Mouse (Mus musculus) forebrain, embryonic 11.5 days (tissue): ENCODE measurements around the gene Tmbim6. TPM values are rescaled to one million over a fixed set of nuclear protein-coding genes. Genes with fewer than 3 reads are reported as not detected.
A peak's percentile ranks its signal among the peaks of the same experiment; 100 is the strongest.

Experiments
- ATAC-seq: fragments of 200-750 bp; cut with Nextera tagmentation; replicated peaks from 2 replicates; pipeline ENCODE4 v1.8.0; 2017; ENCODE audit warnings: moderate TSS enrichment; ENCODE audit not compliant: low FRiP score
- DNase-seq: peaks from one replicate; pipeline ENCODE4 v3.0.0-alpha.2; 2017; ENCODE audit warnings: low spot score
- H3K27ac ChIP-seq: fragments of 300-500 bp; sonication (generic); 2 replicates; pipeline ENCODE4 v1.5.1; 2014; ENCODE audit warnings: low read depth, low read length
- H3K27me3 ChIP-seq: fragments of 300-500 bp; sonication (generic); 2 replicates; pipeline ENCODE4 v1.6.1; 2014; ENCODE audit warnings: mild to moderate bottlenecking, low read length, mixed read lengths; ENCODE audit not compliant: control insufficient read depth, insufficient read depth
- H3K36me3 ChIP-seq: fragments of 300-500 bp; sonication (generic); 2 replicates; pipeline ENCODE4 v1.6.1; 2014; ENCODE audit warnings: mild to moderate bottlenecking, low read length, moderate library complexity, mixed read lengths; ENCODE audit not compliant: control insufficient read depth, insufficient read depth
- H3K4me1 ChIP-seq: fragments of 300-500 bp; sonication (generic); replicated peaks from 2 replicates; pipeline ENCODE4 v1.6.1; 2014; ENCODE audit warnings: low read length, mixed read lengths; ENCODE audit not compliant: control insufficient read depth, insufficient read depth
- H3K4me2 ChIP-seq: fragments of 300-500 bp; sonication (generic); 2 replicates; pipeline ENCODE4 v1.6.1; 2014; ENCODE audit warnings: low read depth, mild to moderate bottlenecking, low read length, moderate library complexity, mixed read lengths; ENCODE audit not compliant: severe bottlenecking
- H3K4me3 ChIP-seq: fragments of 300-500 bp; sonication (generic); 2 replicates; pipeline ENCODE4 v1.5.1; 2014; ENCODE audit warnings: low read depth, low read length
- H3K9ac ChIP-seq: fragments of 300-500 bp; sonication (generic); 2 replicates; pipeline ENCODE4 v1.6.1; 2014; ENCODE audit warnings: low read length
- H3K9me3 ChIP-seq: fragments of 300-500 bp; sonication (generic); 2 replicates; pipeline ENCODE4 v1.6.1; 2016; ENCODE audit warnings: low read length, mixed read lengths; ENCODE audit not compliant: control insufficient read depth
- WGBS: fragments of 180-500 bp; shearing (Covaris S2); extraction: QIAGEN DNeasy Blood & Tissue Kit; methylation state at CpG from one replicate; pipeline ENCODE4 v1.1.7; 2014; 5-methylcytosine and 5-hydroxymethylcytosine counted together
- polyA plus RNA-seq: library from polyadenylated mRNA; unstranded; fragments of >200 nt; fragmentation: Nextera tagmentation; extraction: Ambion mirVana; gene quantifications from 2 replicates; pipeline ENCODE4 v1.2.1, GENCODE M21; 2014

Gene Tmbim6
- polyA plus RNA-seq, 1 experiment from 2014 or later = 229 TPM

DNA sequence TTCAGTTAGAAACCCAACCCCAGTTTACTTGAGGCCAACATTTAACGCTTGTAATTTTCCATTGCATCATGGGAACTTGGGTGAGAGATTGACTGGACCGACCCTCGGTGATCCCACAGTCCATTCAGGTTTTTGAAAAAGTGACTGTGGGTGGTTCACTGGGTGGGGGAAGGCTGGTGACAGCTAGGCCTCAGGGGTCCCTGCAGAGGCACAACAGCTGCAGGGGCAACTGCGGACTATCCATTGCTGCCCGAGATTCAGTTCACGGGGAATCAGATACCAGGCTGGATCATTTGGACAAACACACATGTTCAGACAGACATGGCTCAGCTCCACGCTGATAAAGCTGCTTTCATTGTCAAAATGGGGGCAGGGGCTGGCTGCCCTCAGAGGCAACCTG is 38.8 kb downstream of the Tmbim6 start:
- Histone ChIP-seq H3K9ac (no peak overlapping the region), H3K27ac (no peak overlapping the region), H3K36me3 (peaks cover 3% of the 10 kb centered on the region; the same call in 1 of the 2 replicates), H3K4me3 (no peak overlapping the region), H3K27me3 (no peaks in the 10 kb centered on the region), H3K9me3 (no peaks in the 10 kb centered on the region), H3K4me2 (no peak overlapping the region), H3K4me1 (peaks cover 2% of the 10 kb centered on the region; the same call in 1 of the 2 replicates)
- DNase-seq (no peak), ATAC-seq (no peak)
- WGBS = 89% methylated on average over 7 of the region's 7 CpGs

DNA sequence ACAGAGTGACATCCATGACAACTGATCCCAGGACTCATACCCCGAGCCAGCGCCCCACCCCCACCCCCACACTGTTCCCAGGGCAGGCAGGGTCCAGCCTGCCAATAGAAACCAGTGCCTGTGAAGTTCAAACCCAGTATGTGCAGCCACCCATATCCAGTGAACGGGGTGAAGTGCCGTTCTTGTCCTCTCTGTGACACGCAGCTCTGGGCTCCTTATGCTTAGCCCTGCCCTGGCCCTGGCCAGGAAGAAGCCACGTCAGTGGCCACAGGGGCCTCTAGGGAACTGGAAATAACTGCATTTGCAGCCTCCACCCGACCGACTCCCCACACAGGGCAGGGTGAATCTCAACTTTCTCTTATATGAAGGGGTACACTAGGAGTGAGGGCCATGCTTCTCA is 39.3 kb downstream of the Tmbim6 start:
- Histone ChIP-seq H3K9ac (no peak overlapping the region; the same call in 1 of the 2 replicates), H3K27ac (no peak overlapping the region), H3K36me3 (peaks cover 3% of the 10 kb centered on the region; the same call in 1 of the 2 replicates), H3K27me3 (no peaks in the 10 kb centered on the region), H3K4me1 (peaks cover 2% of the 10 kb centered on the region; the same call in 1 of the 2 replicates), H3K4me3 (no peak overlapping the region), H3K4me2 (no peak overlapping the region), H3K9me3 (no peaks in the 10 kb centered on the region)
- ATAC-seq (no peak), DNase-seq (no peak)
- WGBS = 90% methylated on average over 8 of the region's 8 CpGs

DNA sequence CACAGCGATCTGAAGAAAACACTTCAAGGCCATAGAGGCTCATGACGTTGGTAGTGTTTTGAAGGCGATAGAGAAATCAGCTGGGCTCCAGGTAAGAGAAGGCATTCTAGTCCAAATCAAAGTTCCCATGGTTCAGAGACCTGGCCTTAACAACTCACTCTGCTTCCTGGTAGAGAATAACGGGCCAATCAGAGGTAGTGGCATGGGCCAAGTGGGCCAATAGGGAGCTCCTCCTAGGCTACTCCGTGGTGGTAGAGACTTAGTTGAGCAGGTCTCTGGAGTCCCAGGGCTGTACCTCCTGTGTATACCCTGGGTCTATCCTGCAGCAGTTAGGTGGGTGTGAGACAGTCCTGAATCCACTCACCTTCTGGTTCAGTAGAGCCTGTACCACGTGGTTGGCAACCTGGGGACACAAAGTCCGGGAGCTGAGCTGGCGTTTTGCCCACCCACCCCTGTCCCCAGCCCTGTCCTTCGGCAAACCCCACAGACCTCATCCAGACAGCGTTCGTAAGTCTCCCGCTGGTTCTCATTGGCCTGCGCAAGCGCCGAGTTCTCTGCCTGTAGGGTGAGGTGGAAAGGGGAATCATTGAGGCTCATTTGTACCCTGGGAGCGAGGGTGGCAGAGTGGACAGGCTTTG is 40.5 kb downstream of the Tmbim6 start:
- ATAC-seq (no peak), DNase-seq (no peak)
- Histone ChIP-seq H3K9me3 (no peaks in the 10 kb centered on the region), H3K27me3 (no peaks in the 10 kb centered on the region), H3K4me1 (peaks cover 2% of the 10 kb centered on the region; the same call in 1 of the 2 replicates), H3K36me3 (no peaks in the 10 kb centered on the region; the same call in 1 of the 2 replicates), H3K9ac (no peak overlapping the region), H3K4me3 (no peak overlapping the region), H3K27ac (no peak overlapping the region), H3K4me2 (no peak overlapping the region)
- WGBS = 93% methylated on average over 16 of the region's 16 CpGs

DNA sequence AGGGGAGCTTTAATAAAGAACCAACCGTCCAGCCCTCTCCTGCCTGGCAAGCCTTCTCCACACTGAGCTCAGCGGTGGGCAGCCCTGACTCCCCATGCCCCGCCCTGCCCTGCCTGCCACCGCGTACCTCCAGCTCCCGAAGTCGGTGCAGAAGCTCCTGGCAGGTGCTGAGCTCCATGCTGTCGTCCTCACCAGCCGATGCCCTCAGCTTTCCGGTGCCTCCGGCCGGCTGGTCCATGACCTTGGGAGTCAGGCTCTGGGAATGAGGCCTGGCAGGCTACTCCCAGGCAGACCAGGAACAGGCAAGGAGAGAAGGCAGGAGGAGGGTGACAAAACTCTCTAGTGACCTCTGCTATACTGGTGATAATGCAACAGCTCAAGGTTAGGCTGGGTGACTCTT is 41.2 kb downstream of the Tmbim6 start:
- H3K4me1 ChIP-seq = peaks cover 2% of the 10 kb centered on the region; the same call in 1 of the 2 replicates
- H3K4me3 ChIP-seq = no peak overlapping the region
- no peak overlapping the region for H3K27ac ChIP-seq
- no peaks in the 10 kb centered on the region; the same call in 1 of the 2 replicates for H3K36me3 ChIP-seq
- WGBS = 93% methylated on average over 12 of the region's 12 CpGs
- H3K4me2 ChIP-seq = no peak overlapping the region
- ATAC-seq = no peak
- H3K9me3 ChIP-seq = no peaks in the 10 kb centered on the region
- no peaks in the 10 kb centered on the region for H3K27me3 ChIP-seq
- DNase-seq = no peak
- no peak overlapping the region for H3K9ac ChIP-seq

DNA sequence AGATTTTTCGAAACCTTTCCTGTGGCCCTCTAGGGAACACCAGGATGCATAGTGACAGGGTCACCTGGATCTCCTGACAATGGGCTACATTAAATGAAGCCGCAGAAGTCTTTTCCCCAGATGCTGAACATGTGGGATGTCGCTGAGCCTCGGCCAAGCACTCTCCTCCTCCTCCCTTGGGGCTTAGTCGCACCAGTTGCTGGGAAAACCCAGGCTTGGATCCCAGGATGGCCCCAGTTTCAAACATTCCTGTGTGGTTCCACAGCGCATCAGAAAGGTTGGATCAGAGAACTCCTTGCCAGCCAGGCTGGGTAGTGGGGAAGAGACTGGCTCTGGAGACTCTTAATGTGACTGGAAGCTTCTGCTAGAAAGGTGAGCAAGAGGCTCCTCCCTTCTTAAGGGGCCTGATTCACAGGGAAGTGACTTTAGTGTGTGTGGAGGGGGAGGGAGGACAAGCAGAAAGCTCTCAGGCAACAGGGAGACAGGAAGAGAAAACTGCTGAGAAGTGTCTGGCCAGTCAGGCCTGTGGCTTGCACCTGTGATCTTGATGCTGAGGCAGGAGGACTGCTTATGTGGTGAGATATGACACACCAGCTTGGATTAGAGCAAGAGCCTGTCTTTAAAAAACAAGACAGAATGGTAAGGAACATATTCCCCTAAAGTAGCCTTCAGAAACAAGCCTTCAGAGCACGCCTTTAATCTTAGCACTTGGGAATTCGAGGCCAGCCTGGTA is 46.5 kb downstream of the Tmbim6 start:
- H3K4me2 ChIP-seq = no peak overlapping the region
- no peak overlapping the region for H3K9ac ChIP-seq
- H3K36me3 ChIP-seq = no peaks in the 10 kb centered on the region
- whole genome bisulfite sequencing = 81% methylated on average over 8 of the region's 8 CpGs
- no peak overlapping the region for H3K27ac ChIP-seq
- H3K4me1 ChIP-seq = peaks cover 7% of the 10 kb centered on the region; the same call in 1 of the 2 replicates
- no peak overlapping the region for H3K4me3 ChIP-seq
- ATAC-seq (no peak), DNase-seq (no peak)
- no peaks in the 10 kb centered on the region for H3K27me3 ChIP-seq
- H3K9me3 ChIP-seq = no peaks in the 10 kb centered on the region

DNA sequence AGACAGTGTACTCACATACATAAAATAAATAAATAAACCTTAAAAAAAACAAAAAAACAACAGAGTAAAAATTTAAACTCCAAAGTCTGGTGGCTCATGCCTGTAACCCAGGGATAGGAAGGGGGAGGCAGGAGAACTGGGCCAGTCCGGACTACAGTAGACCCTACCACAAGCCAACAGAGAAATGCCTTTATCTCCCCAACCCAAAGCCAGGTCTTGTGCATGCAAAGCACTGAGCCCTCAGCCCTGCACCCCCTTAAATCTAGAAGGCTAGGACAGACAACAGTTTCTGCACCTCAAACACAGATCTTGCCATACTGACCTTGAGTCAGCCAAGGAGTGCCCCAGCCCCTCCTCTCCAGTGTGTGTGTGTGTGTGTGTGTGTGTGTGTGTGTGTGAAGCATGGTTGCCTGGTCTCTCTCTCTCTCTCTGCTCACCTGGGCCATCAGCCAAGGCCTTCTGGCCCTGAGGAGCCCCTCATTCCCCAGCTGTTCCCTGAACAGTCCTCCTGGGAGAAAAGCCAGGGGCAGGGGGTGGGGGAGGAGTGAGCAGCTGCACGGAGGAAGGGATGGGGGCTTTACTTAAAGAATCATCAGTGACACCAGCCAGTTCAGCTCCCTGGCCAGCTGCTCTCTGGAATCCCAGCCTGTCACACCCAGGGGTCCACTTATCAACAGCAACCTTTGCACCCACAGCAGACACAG is 47.6 kb downstream of the Tmbim6 start:
- Histone ChIP-seq H3K36me3 (no peaks in the 10 kb centered on the region), H3K27ac (no peak overlapping the region), H3K27me3 (no peaks in the 10 kb centered on the region), H3K9ac (no peak overlapping the region; the same call in 1 of the 2 replicates), H3K4me1 (peaks cover 7% of the 10 kb centered on the region; the same call in 1 of the 2 replicates), H3K4me2 (no peak overlapping the region), H3K4me3 (no peak overlapping the region), H3K9me3 (no peaks in the 10 kb centered on the region)
- no peak for DNase-seq
- WGBS = 50% methylated on average over 2 of the region's 2 CpGs
- no peak for ATAC-seq

DNA sequence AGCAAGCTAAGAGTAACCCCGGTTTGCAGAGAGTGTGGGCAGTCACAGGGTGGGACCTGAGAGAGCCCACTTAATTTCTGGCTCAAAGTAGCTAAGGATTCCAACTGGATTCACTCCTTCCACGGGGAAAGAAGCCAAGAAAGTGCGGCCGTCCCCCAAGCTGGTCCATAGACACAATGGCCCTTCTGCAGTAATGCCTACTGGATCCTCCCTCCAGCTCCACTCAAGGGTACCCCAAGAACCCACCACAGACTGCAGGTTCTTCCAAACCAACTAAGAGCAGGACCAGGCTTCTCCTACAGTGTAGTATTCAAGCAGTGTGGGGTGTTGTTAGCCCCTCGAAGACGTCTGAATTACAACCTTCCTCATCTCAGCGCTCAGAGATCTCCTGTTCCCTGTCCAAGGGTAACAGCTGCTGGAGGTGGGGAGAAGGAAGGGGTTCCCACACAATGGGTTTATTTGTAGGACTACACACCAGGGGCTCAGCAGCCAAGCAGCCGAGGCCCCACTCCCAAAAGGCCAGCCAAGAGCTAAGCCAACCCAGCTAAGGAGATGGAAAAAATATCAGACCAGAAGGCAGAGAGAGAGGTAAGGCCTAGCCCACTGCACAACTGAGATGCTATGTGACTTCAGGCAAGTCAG is 48.3 kb downstream of the Tmbim6 start:
- no peaks in the 10 kb centered on the region for H3K36me3 ChIP-seq

DNA sequence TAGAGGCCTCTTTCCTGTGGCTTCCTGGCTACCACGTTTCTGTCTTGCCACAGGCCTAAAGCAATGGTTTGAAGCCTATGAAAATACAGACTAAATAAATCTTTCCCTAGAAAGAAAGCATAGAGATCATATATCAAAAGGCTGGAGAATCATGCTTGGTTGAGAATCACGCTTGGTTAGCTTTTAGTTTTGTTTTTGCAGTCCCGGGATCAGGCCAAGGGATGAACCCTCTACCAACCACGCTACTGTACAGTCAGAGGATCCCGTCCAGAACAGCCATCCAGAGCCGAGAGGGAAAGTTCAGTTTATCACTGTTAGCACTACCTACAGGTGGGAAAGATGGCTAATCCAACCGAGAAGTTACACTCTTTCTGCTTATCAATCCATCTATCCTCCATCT is 49.7 kb downstream of the Tmbim6 start:
- ATAC-seq = no peak
- WGBS = 84% methylated on average over 7 of the region's 7 CpGs
- Histone ChIP-seq H3K4me3 (no peak overlapping the region), H3K36me3 (no peaks in the 10 kb centered on the region), H3K9ac (no peak overlapping the region), H3K27me3 (no peaks in the 10 kb centered on the region), H3K4me2 (no peak overlapping the region), H3K9me3 (no peaks in the 10 kb centered on the region), H3K4me1 (peaks cover 4% of the 10 kb centered on the region; the same call in 1 of the 2 replicates), H3K27ac (no peak overlapping the region)
- no peak for DNase-seq

More for the DNA sequence above, 48.3 kb downstream of the Tmbim6 start:
- Histone ChIP-seq H3K4me3 (no peak overlapping the region), H3K27ac (0 out of 2 replicates have a peak overlapping the region, but pooled peaks have one; percentile 3), H3K9me3 (no peaks in the 10 kb centered on the region), H3K4me1 (peaks cover 4% of the 10 kb centered on the region; the same call in 1 of the 2 replicates), H3K9ac (no peak overlapping the region; the same call in 1 of the 2 replicates), H3K27me3 (no peaks in the 10 kb centered on the region), H3K4me2 (no peak overlapping the region)
- DNase-seq = no peak
- WGBS = 70% methylated on average over 8 of the region's 8 CpGs
- no peak for ATAC-seq
